Mouse (Mus musculus) neural tube, embryonic 11.5 days (tissue): ENCODE measurements at regions not wholly inside any gene's neighbourhood (a gene's known extent, or its start where the extent isn't known, plus 50 kb on each side); places are given as distances from the start of the nearest gene placed in this dataset.

Experiments used
- ATAC-seq: fragments of 200-750 bp; cut with Nextera tagmentation; 2 replicates; pipeline ENCODE4 v1.8.0; 2017; ENCODE audit warnings: moderate number of reproducible peaks, mild to moderate bottlenecking, moderate TSS enrichment, moderate library complexity; ENCODE audit not compliant: insufficient read depth, low FRiP score, low TSS enrichment
- DNase-seq: peaks from one replicate; pipeline ENCODE4 v3.0.0-alpha.2; 2015; ENCODE audit warnings: low spot score
- H3K27ac ChIP-seq: fragments of 300-500 bp; sonication (generic); 2 replicates; pipeline ENCODE4 v1.5.1; 2014; ENCODE audit warnings: low read depth, mild to moderate bottlenecking, low read length
- H3K27me3 ChIP-seq: fragments of 300-500 bp; sonication (generic); 2 replicates; pipeline ENCODE4 v1.6.1; 2014; ENCODE audit warnings: mild to moderate bottlenecking, low read length, mixed read lengths; ENCODE audit not compliant: control insufficient read depth, insufficient read depth
- H3K36me3 ChIP-seq: fragments of 300-500 bp; sonication (generic); 2 replicates; pipeline ENCODE4 v1.6.1; 2014; ENCODE audit warnings: mild to moderate bottlenecking, low read length, moderate library complexity, mixed read lengths; ENCODE audit not compliant: control insufficient read depth, insufficient read depth
- H3K4me1 ChIP-seq: fragments of 300-500 bp; sonication (generic); 2 replicates; pipeline ENCODE4 v1.6.1; 2014; ENCODE audit warnings: low read length, mixed read lengths; ENCODE audit not compliant: control insufficient read depth, insufficient read depth
- H3K4me2 ChIP-seq: fragments of 300-500 bp; sonication (generic); 2 replicates; pipeline ENCODE4 v1.6.1; 2014; ENCODE audit warnings: low read depth, mild to moderate bottlenecking, moderate library complexity
- H3K4me3 ChIP-seq: fragments of 300-500 bp; sonication (generic); 2 replicates; pipeline ENCODE4 v1.5.1; 2014; ENCODE audit warnings: low read depth, low read length
- H3K9ac ChIP-seq: fragments of 300-500 bp; sonication (generic); 2 replicates; pipeline ENCODE4 v1.6.1; 2014; ENCODE audit warnings: mild to moderate bottlenecking, low read length
- H3K9me3 ChIP-seq: fragments of 300-500 bp; sonication (generic); 2 replicates; pipeline ENCODE4 v1.6.1; 2016; ENCODE audit warnings: low read length; ENCODE audit not compliant: control insufficient read depth
- WGBS: fragments of 180-500 bp; shearing (Covaris S2); extraction: QIAGEN DNeasy Blood & Tissue Kit; methylation state at CpG from one replicate; pipeline ENCODE4 v1.1.7; 2014; 5-methylcytosine and 5-hydroxymethylcytosine counted together

- Histone ChIP-seq H3K9ac (no peak overlapping the region), H3K36me3 (no peaks in the 10 kb centered on the region), H3K4me1 (no peaks in the 10 kb centered on the region), H3K27me3 (no peaks in the 10 kb centered on the region), H3K4me2 (no peak overlapping the region), H3K27ac (no peak overlapping the region), H3K9me3 (no peaks in the 10 kb centered on the region), H3K4me3 (no peak overlapping the region)
- WGBS, result 92% methylated on average over 9 of the region's 9 CpGs
- no peak for DNase-seq
- no peak for ATAC-seq
Observed at GRCm38 (mm10) chr9:61500851-61501250, 128.7 kb downstream of the Tle3 start.

DNA sequence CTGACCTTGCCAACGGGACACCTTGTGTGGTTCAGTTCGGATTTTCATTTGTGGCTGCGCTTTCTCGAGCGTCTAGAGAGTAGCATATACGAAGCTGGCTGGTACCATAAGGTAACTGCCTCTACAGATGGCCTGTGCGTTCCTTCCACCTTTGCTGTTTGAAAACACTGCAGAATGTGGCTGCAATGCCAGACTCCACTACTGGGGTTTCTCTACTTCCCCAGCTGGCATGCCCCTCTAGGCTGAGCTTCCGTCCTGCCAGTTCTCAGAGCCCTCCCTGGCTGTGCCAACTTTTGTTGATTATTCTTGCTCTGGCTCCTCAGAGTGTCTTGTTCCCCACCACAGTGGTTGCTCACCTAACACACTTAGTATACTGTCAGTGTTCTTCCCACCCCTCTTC, 120.7 kb downstream of the Tle3 start:
- Histone ChIP-seq H3K4me2 (no peak overlapping the region), H3K27me3 (no peaks in the 10 kb centered on the region), H3K9ac (no peak overlapping the region), H3K9me3 (no peaks in the 10 kb centered on the region), H3K4me1 (no peaks in the 10 kb centered on the region), H3K36me3 (no peaks in the 10 kb centered on the region), H3K27ac (no peak overlapping the region), H3K4me3 (no peak overlapping the region)
- DNase-seq (no peak), ATAC-seq (no peak)
- WGBS, result 81% methylated on average over 8 of the region's 8 CpGs

- Histone ChIP-seq H3K27me3 (no peaks in the 10 kb centered on the region), H3K9ac (no peak overlapping the region), H3K4me3 (no peak overlapping the region), H3K36me3 (no peaks in the 10 kb centered on the region), H3K4me2 (no peak overlapping the region), H3K27ac (no peak overlapping the region), H3K4me1 (no peaks in the 10 kb centered on the region), H3K9me3 (no peaks in the 10 kb centered on the region)
- ATAC-seq, result no peak
- 49% methylated on average over 6 of the region's 6 CpGs for WGBS
- no peak for DNase-seq
Observed at GRCm38 (mm10) chr9:61491131-61491712, 119.1 kb downstream of the Tle3 start.

- ATAC-seq (no peak), DNase-seq (no peak)
- WGBS, result 79% methylated on average over 6 of the region's 6 CpGs
- Histone ChIP-seq H3K4me2 (no peak overlapping the region), H3K4me1 (no peaks in the 10 kb centered on the region), H3K9ac (no peak overlapping the region), H3K27me3 (no peaks in the 10 kb centered on the region), H3K4me3 (no peak overlapping the region), H3K27ac (no peak overlapping the region), H3K9me3 (no peaks in the 10 kb centered on the region), H3K36me3 (no peaks in the 10 kb centered on the region)
Observed at GRCm38 (mm10) chr9:61489983-61490382, 117.8 kb downstream of the Tle3 start.

- 37% methylated on average over 9 of the region's 9 CpGs for WGBS
- Histone ChIP-seq H3K27ac (no peak overlapping the region), H3K27me3 (no peaks in the 10 kb centered on the region)
Observed at GRCm38 (mm10) chr9:61489147-61489546, 117.0 kb downstream of the Tle3 start.

DNA sequence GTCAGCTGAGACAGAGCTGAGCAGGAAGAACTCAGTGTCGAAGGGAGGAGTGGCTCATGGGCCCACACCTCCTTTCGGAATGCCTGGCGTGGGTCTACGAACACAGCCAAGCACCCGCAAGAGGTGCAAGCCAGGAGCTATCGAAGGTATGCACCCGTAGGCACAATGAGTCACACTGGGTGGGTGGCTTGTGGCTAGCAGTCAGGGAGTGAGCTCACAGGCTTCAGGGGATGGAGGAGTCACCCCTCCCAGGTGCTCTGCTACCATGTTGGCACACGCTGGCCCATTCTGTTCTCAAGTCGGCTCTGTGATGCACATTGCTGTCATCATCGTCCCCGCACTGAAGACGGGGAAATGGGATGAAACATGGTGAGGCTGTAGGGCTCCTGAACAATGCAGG, 115.7 kb downstream of the Tle3 start:
- Histone ChIP-seq H3K4me3 (no peak overlapping the region), H3K4me2 (no peak overlapping the region), H3K27me3 (no peaks in the 10 kb centered on the region), H3K36me3 (no peaks in the 10 kb centered on the region), H3K4me1 (no peaks in the 10 kb centered on the region), H3K27ac (no peak overlapping the region), H3K9ac (no peak overlapping the region), H3K9me3 (no peaks in the 10 kb centered on the region)
- DNase-seq, result no peak
- WGBS, result 92% methylated on average over 12 of the region's 12 CpGs
- no peak for ATAC-seq

More at GRCm38 (mm10) chr9:61489147-61489546, 117.0 kb downstream of the Tle3 start:
- DNase-seq (no peak), ATAC-seq (no peak)
- Histone ChIP-seq H3K36me3 (no peaks in the 10 kb centered on the region), H3K4me1 (no peaks in the 10 kb centered on the region), H3K9ac (no peak overlapping the region), H3K4me2 (no peak overlapping the region), H3K4me3 (no peak overlapping the region), H3K9me3 (no peaks in the 10 kb centered on the region)

- ATAC-seq (no peak), DNase-seq (no peak)
- H3K36me3 ChIP-seq, result no peaks in the 10 kb centered on the region
- no peak overlapping the region for H3K27ac ChIP-seq
- no peaks in the 10 kb centered on the region for H3K27me3 ChIP-seq
- H3K9ac ChIP-seq, result no peak overlapping the region
- H3K4me1 ChIP-seq, result no peaks in the 10 kb centered on the region
- H3K4me2 ChIP-seq, result no peak overlapping the region
- no peaks in the 10 kb centered on the region for H3K9me3 ChIP-seq
- no peak overlapping the region for H3K4me3 ChIP-seq
- 76% methylated on average over 7 of the region's 7 CpGs for WGBS
Observed at GRCm38 (mm10) chr9:61487146-61487545, 115.0 kb downstream of the Tle3 start.

GRCm38 (mm10) chr9:61484391-61484790, 112.2 kb downstream of the Tle3 start:
- Histone ChIP-seq H3K4me2 (no peak overlapping the region), H3K9ac (no peak overlapping the region), H3K27ac (no peak overlapping the region), H3K36me3 (no peaks in the 10 kb centered on the region), H3K4me1 (no peaks in the 10 kb centered on the region), H3K4me3 (no peak overlapping the region), H3K9me3 (no peaks in the 10 kb centered on the region), H3K27me3 (no peaks in the 10 kb centered on the region)
- DNase-seq (peak; percentile 40), ATAC-seq (no peak)
- WGBS, result 36% methylated on average over 3 of the region's 3 CpGs

- H3K27me3 ChIP-seq, result no peaks in the 10 kb centered on the region
- no peak overlapping the region for H3K4me2 ChIP-seq
- no peak overlapping the region for H3K9ac ChIP-seq
- 40% methylated on average over 6 of the region's 6 CpGs for whole genome bisulfite sequencing
- ATAC-seq, result no peak
- H3K36me3 ChIP-seq, result no peaks in the 10 kb centered on the region
- no peak overlapping the region for H3K27ac ChIP-seq
- no peaks in the 10 kb centered on the region for H3K9me3 ChIP-seq
- no peak for DNase-seq
- no peak overlapping the region for H3K4me3 ChIP-seq
- H3K4me1 ChIP-seq, result no peaks in the 10 kb centered on the region
Observed at GRCm38 (mm10) chr9:61479626-61480025, 107.5 kb downstream of the Tle3 start.
